Mouse (Mus musculus): Measurements from ENCODE around the gene Rpl10a. TPM values are rescaled to one million over a fixed set of nuclear protein-coding genes. Genes with fewer than 3 reads are reported as not detected.
"Not testable (repeated sequence)": the region's sequence is repeated elsewhere in the genome, so short reads cannot be mapped to it uniquely, and the experiment has no call there.

Gene Rpl10a
- polyA plus RNA-seq, 1 experiment from 2014 or later = 307 TPM

GRCm38 (mm10) chr17:28351353-28351890 lies 23.2 kb downstream of the Rpl10a start:
- 1% methylated on average over 29 of the region's 29 CpGs for WGBS
- no peak overlapping the region for H3K27ac ChIP-seq
- no peak for ATAC-seq (replicated peaks)

GRCm38 (mm10) chr17:28352018-28352417 lies 23.7 kb downstream of the Rpl10a start:
- 23% methylated on average over 11 of the region's 11 CpGs for WGBS
- no peak for ATAC-seq (replicated peaks)
- H3K4me2 ChIP-seq = no peak overlapping the region
- no peak overlapping the region for H3K27ac ChIP-seq
- no peak overlapping the region for H3K9ac ChIP-seq
- H3K27me3 ChIP-seq (replicated peaks) = peaks cover 19% of the 10 kb centered on the region
- no peaks in the 10 kb centered on the region for H3K9me3 ChIP-seq
- H3K4me3 ChIP-seq = no peak overlapping the region
- H3K4me1 ChIP-seq = peaks cover 21% of the 10 kb centered on the region
- H3K36me3 ChIP-seq (replicated peaks) = no peaks in the 10 kb centered on the region

More at GRCm38 (mm10) chr17:28351353-28351890, 23.2 kb downstream of the Rpl10a start:
- peak overlapping the region; percentile 94 for H3K4me2 ChIP-seq
- peaks cover 19% of the 10 kb centered on the region for H3K27me3 ChIP-seq (replicated peaks)
- no peaks in the 10 kb centered on the region for H3K36me3 ChIP-seq (replicated peaks)
- H3K9me3 ChIP-seq = no peaks in the 10 kb centered on the region
- H3K4me1 ChIP-seq = peaks cover 21% of the 10 kb centered on the region
- H3K4me3 ChIP-seq = peak overlapping the region; percentile 51
- peak overlapping the region; percentile 37; the same call in 1 of the 2 replicates for H3K9ac ChIP-seq

GRCm38 (mm10) chr17:28355871-28356270 lies 27.6 kb downstream of the Rpl10a start:
- Histone ChIP-seq H3K4me1 (peaks cover 9% of the 10 kb centered on the region), H3K27me3 (replicated peaks) (peaks cover 38% of the 10 kb centered on the region), H3K4me2 (no peak overlapping the region), H3K4me3 (no peak overlapping the region), H3K9ac (no peak overlapping the region), H3K27ac (no peak overlapping the region), H3K9me3 (no peaks in the 10 kb centered on the region), H3K36me3 (replicated peaks) (no peaks in the 10 kb centered on the region)
- ATAC-seq (replicated peaks) = no peak
- WGBS = 84% methylated on average over 12 of the region's 12 CpGs

GRCm38 (mm10) chr17:28358576-28359261 lies 30.4 kb downstream of the Rpl10a start:
- Histone ChIP-seq H3K4me1 (peaks cover 14% of the 10 kb centered on the region), H3K27me3 (replicated peaks) (peaks cover 44% of the 10 kb centered on the region)
- H3K9me3 ChIP-seq; H3K36me3 ChIP-seq (replicated peaks); H3K4me2 ChIP-seq; H3K4me3 ChIP-seq; H3K27ac ChIP-seq; H3K9ac ChIP-seq; ATAC-seq (replicated peaks): not testable (repeated sequence)
- 17% methylated on average over 23 of the region's 24 CpGs for WGBS

- ATAC-seq (replicated peaks) = no peak
- Histone ChIP-seq H3K27ac (no peak overlapping the region), H3K4me3 (no peak overlapping the region), H3K27me3 (replicated peaks) (peaks cover 62% of the 10 kb centered on the region), H3K4me1 (peaks cover 23% of the 10 kb centered on the region), H3K9ac (no peak overlapping the region), H3K36me3 (replicated peaks) (no peaks in the 10 kb centered on the region), H3K9me3 (no peaks in the 10 kb centered on the region), H3K4me2 (no peak overlapping the region)
- WGBS = 83% methylated on average over 9 of the region's 9 CpGs
Observed at GRCm38 (mm10) chr17:28360531-28361277, 32.4 kb downstream of the Rpl10a start.

- H3K36me3 ChIP-seq (replicated peaks) = no peaks in the 10 kb centered on the region
- H3K27ac ChIP-seq = no peak overlapping the region
- ATAC-seq (replicated peaks) = no peak
- no peaks in the 10 kb centered on the region for H3K9me3 ChIP-seq
- H3K27me3 ChIP-seq (replicated peaks) = peaks cover 62% of the 10 kb centered on the region
- peak overlapping the region; percentile 49 for H3K4me2 ChIP-seq
- 35% methylated on average over 11 of the region's 11 CpGs for WGBS
- peak overlapping the region; percentile 20 for H3K4me3 ChIP-seq
- no peak overlapping the region; the same call in 1 of the 2 replicates for H3K9ac ChIP-seq
- peaks cover 23% of the 10 kb centered on the region for H3K4me1 ChIP-seq
Observed at GRCm38 (mm10) chr17:28361921-28362652, 33.8 kb downstream of the Rpl10a start.

GRCm38 (mm10) chr17:28362653-28363292 lies 34.5 kb downstream of the Rpl10a start:
- H3K4me3 ChIP-seq = peak overlapping the region; percentile 20
- WGBS = 1% methylated on average over 25 of the region's 25 CpGs
- H3K4me2 ChIP-seq = peak overlapping the region; percentile 49
- peaks cover 62% of the 10 kb centered on the region for H3K27me3 ChIP-seq (replicated peaks)
- H3K9me3 ChIP-seq = no peaks in the 10 kb centered on the region
- no peak overlapping the region; the same call in 1 of the 2 replicates for H3K9ac ChIP-seq
- no peaks in the 10 kb centered on the region for H3K36me3 ChIP-seq (replicated peaks)
- no peak for ATAC-seq (replicated peaks)
- H3K27ac ChIP-seq = no peak overlapping the region
- H3K4me1 ChIP-seq = peaks cover 23% of the 10 kb centered on the region

GRCm38 (mm10) chr17:28363507-28363906 lies 35.2 kb downstream of the Rpl10a start:
- Histone ChIP-seq H3K36me3 (replicated peaks) (no peaks in the 10 kb centered on the region), H3K27ac (no peak overlapping the region), H3K4me3 (no peak overlapping the region), H3K9me3 (no peaks in the 10 kb centered on the region), H3K4me1 (peaks cover 23% of the 10 kb centered on the region), H3K9ac (no peak overlapping the region), H3K4me2 (no peak overlapping the region), H3K27me3 (replicated peaks) (peaks cover 58% of the 10 kb centered on the region)
- 13% methylated on average over 6 of the region's 6 CpGs for WGBS
- no peak for ATAC-seq (replicated peaks)

- peak within 1 kb of the TSS; percentile 35 for H3K4me2 ChIP-seq
- H3K27ac ChIP-seq = no peak within 1 kb of the TSS
- H3K9me3 ChIP-seq = no peaks in the 10 kb centered on the region
- H3K9ac ChIP-seq = no peak within 1 kb of the TSS
- ATAC-seq (replicated peaks) = no peak
- 14% methylated on average over 8 of the region's 8 CpGs for WGBS
- H3K27me3 ChIP-seq (replicated peaks) = peaks cover 44% of the 10 kb centered on the region
- peak within 1 kb of the TSS; percentile 12; the same call in 1 of the 2 replicates for H3K4me3 ChIP-seq
- H3K36me3 ChIP-seq (replicated peaks) = no peaks in the 10 kb centered on the region
- peaks cover 23% of the 10 kb centered on the region for H3K4me1 ChIP-seq
Observed at GRCm38 (mm10) chr17:28365122-28365521, 36.9 kb downstream of the Rpl10a start, which contains the start of gene Tulp1. Gene Tulp1 (minus strand): TSS chr17:28365222.

GRCm38 (mm10) chr17:28368449-28368848 lies 40.2 kb downstream of the Rpl10a start:
- Histone ChIP-seq H3K9ac (no peak overlapping the region), H3K27me3 (replicated peaks) (peaks cover 21% of the 10 kb centered on the region), H3K27ac (no peak overlapping the region), H3K4me1 (peaks cover 11% of the 10 kb centered on the region), H3K9me3 (no peaks in the 10 kb centered on the region), H3K36me3 (replicated peaks) (no peaks in the 10 kb centered on the region), H3K4me3 (no peak overlapping the region), H3K4me2 (no peak overlapping the region)
- WGBS = 5% methylated on average over 13 of the region's 13 CpGs
- ATAC-seq (replicated peaks) = no peak

- Histone ChIP-seq H3K4me2 (no peak overlapping the region), H3K4me1 (peaks cover 5% of the 10 kb centered on the region), H3K36me3 (replicated peaks) (no peaks in the 10 kb centered on the region), H3K27ac (no peak overlapping the region), H3K4me3 (no peak overlapping the region), H3K27me3 (replicated peaks) (peaks cover 21% of the 10 kb centered on the region), H3K9me3 (no peaks in the 10 kb centered on the region), H3K9ac (no peak overlapping the region)
- 79% methylated on average over 5 of the region's 5 CpGs for WGBS
- ATAC-seq (replicated peaks) = no peak
Observed at GRCm38 (mm10) chr17:28369056-28369455, 40.8 kb downstream of the Rpl10a start.
